Mouse (Mus musculus): Measurements from ENCODE around the gene Depdc7. TPM values are rescaled to one million over a fixed set of nuclear protein-coding genes. Genes with fewer than 3 reads are reported as not detected.

Depdc7 gene
- polyA plus RNA-seq, 1 experiment, result 4.3 TPM

DNA sequence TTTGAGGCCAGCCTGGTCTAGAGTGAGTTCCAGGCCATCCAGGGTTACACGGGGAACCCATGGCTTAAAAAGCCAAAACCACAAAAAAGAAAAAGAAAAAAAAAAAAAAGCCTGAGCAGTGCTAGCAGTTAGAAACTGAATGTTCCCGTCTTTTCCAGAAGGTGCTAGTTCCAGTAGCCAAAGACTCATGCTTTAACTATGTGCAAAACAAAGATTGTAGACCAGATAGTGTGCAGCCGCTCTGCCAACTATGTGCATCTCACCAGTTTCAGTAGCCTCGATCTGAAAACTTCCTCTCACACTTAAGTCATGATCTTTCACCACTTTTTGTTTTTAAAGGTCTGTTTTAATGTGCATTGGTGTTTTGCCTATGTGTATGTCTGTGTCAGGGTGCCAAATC is 24.9 kb downstream of the Depdc7 start:
- no peak overlapping the region for H3K4me2 ChIP-seq (ENCODE audit: low read depth)
- H3K79me2 ChIP-seq (ENCODE audit: control insufficient read depth, insufficient read depth), result no peaks in the 10 kb centered on the region
- H3K36me3 ChIP-seq (ENCODE audit: control insufficient read depth, insufficient read depth), result no peaks in the 10 kb centered on the region
- TF ChIP-seq POLR2AphosphoS2 (IDR thresholded peaks at IDR 0.05; ENCODE audit: insufficient read length, low read depth) (no peak), TCF3 (IDR thresholded peaks at IDR 0.05; ENCODE audit: insufficient read length, low read depth) (no peak), MYOG (IDR thresholded peaks at IDR 0.05; ENCODE audit: control insufficient read depth in 1 of 3, insufficient read depth in 1 of 3, insufficient read length in 2 of 3, low read depth in 2 of 3) (no peak), REST (IDR thresholded peaks at IDR 0.05; ENCODE audit: insufficient read depth, insufficient read length) (no peak), E2F4 (IDR thresholded peaks at IDR 0.05; ENCODE audit: insufficient read depth) (no peak), USF1 (IDR thresholded peaks at IDR 0.05; ENCODE audit: low read depth) (no peak), SRF (IDR thresholded peaks at IDR 0.05; ENCODE audit: control insufficient read depth, insufficient read length, low read depth) (no peak), POLR2A (IDR thresholded peaks at IDR 0.05; ENCODE audit: insufficient read length, low read depth) (no peak), TCF12 (IDR thresholded peaks at IDR 0.05; ENCODE audit: insufficient read depth, poor library complexity, severe bottlenecking) (no peak), MAX (IDR thresholded peaks at IDR 0.05; ENCODE audit: low read depth) (no peak), CEBPB (IDR thresholded peaks at IDR 0.05; ENCODE audit: insufficient read depth, poor library complexity, severe bottlenecking) (no peak), MYOD1 (IDR thresholded peaks at IDR 0.05; ENCODE audit: control insufficient read depth in 1 of 3, insufficient read length in 2 of 3, low read depth in 2 of 3) (no peak)
- no peak overlapping the region for H3K4me3 ChIP-seq
- no peaks in the 10 kb centered on the region for H3K27me3 ChIP-seq (ENCODE audit: control insufficient read depth, insufficient read depth, insufficient read length)
- no peak overlapping the region for H3ac ChIP-seq (ENCODE audit: control insufficient read depth, insufficient read length)

GRCm38 (mm10) chr2:104717231-104717735 is 25.4 kb downstream of the Depdc7 start:
- H3K4me2 ChIP-seq (ENCODE audit: low read depth), result no peak overlapping the region
- no peaks in the 10 kb centered on the region for H3K36me3 ChIP-seq (ENCODE audit: control insufficient read depth, insufficient read depth)
- no peak for TF ChIP-seq POLR2A (IDR thresholded peaks at IDR 0.05; ENCODE audit: insufficient read length, low read depth)
- TF ChIP-seq CEBPB (IDR thresholded peaks at IDR 0.05; ENCODE audit: insufficient read depth, poor library complexity, severe bottlenecking), result no peak
- TF ChIP-seq POLR2AphosphoS2 (IDR thresholded peaks at IDR 0.05; ENCODE audit: insufficient read length, low read depth), result no peak
- no peak for TF ChIP-seq MAX (IDR thresholded peaks at IDR 0.05; ENCODE audit: low read depth)
- no peak for TF ChIP-seq SRF (IDR thresholded peaks at IDR 0.05; ENCODE audit: control insufficient read depth, insufficient read length, low read depth)
- TF ChIP-seq REST (IDR thresholded peaks at IDR 0.05; ENCODE audit: insufficient read depth, insufficient read length), result no peak
- TF ChIP-seq E2F4 (IDR thresholded peaks at IDR 0.05; ENCODE audit: insufficient read depth), result no peak
- no peak for TF ChIP-seq MYOD1 (IDR thresholded peaks at IDR 0.05; ENCODE audit: control insufficient read depth in 1 of 3, insufficient read length in 2 of 3, low read depth in 2 of 3)
- no peak for TF ChIP-seq USF1 (IDR thresholded peaks at IDR 0.05; ENCODE audit: low read depth)
- no peak for TF ChIP-seq TCF3 (IDR thresholded peaks at IDR 0.05; ENCODE audit: insufficient read length, low read depth)
- no peak for TF ChIP-seq TCF12 (IDR thresholded peaks at IDR 0.05; ENCODE audit: insufficient read depth, poor library complexity, severe bottlenecking)
- no peak for TF ChIP-seq MYOG (IDR thresholded peaks at IDR 0.05; ENCODE audit: control insufficient read depth in 1 of 3, insufficient read depth in 1 of 3, insufficient read length in 2 of 3, low read depth in 2 of 3)
- H3ac ChIP-seq (ENCODE audit: control insufficient read depth, insufficient read length), result no peak overlapping the region
- H3K79me2 ChIP-seq (ENCODE audit: control insufficient read depth, insufficient read depth), result no peaks in the 10 kb centered on the region
- no peak overlapping the region for H3K4me3 ChIP-seq
- H3K27me3 ChIP-seq (ENCODE audit: control insufficient read depth, insufficient read depth, insufficient read length), result no peaks in the 10 kb centered on the region

- no peaks in the 10 kb centered on the region for H3K79me2 ChIP-seq (ENCODE audit: control insufficient read depth, insufficient read depth)
- H3K4me2 ChIP-seq (ENCODE audit: low read depth), result no peak within 1 kb of the TSS
- TF ChIP-seq TCF12 (IDR thresholded peaks at IDR 0.05; ENCODE audit: insufficient read depth, poor library complexity, severe bottlenecking), result no peak
- no peak for TF ChIP-seq MYOD1 (IDR thresholded peaks at IDR 0.05; ENCODE audit: control insufficient read depth in 1 of 3, insufficient read length in 2 of 3, low read depth in 2 of 3)
- TF ChIP-seq REST (IDR thresholded peaks at IDR 0.05; ENCODE audit: insufficient read depth, insufficient read length), result no peak
- TF ChIP-seq CEBPB (IDR thresholded peaks at IDR 0.05; ENCODE audit: insufficient read depth, poor library complexity, severe bottlenecking), result no peak
- TF ChIP-seq MAX (IDR thresholded peaks at IDR 0.05; ENCODE audit: low read depth), result no peak
- TF ChIP-seq POLR2A (IDR thresholded peaks at IDR 0.05; ENCODE audit: insufficient read length, low read depth), result no peak
- TF ChIP-seq TCF3 (IDR thresholded peaks at IDR 0.05; ENCODE audit: insufficient read length, low read depth), result no peak
- TF ChIP-seq POLR2AphosphoS2 (IDR thresholded peaks at IDR 0.05; ENCODE audit: insufficient read length, low read depth), result no peak
- no peak for TF ChIP-seq E2F4 (IDR thresholded peaks at IDR 0.05; ENCODE audit: insufficient read depth)
- TF ChIP-seq USF1 (IDR thresholded peaks at IDR 0.05; ENCODE audit: low read depth), result no peak
- TF ChIP-seq MYOG (IDR thresholded peaks at IDR 0.05; ENCODE audit: control insufficient read depth in 1 of 3, insufficient read depth in 1 of 3, insufficient read length in 2 of 3, low read depth in 2 of 3), result no peak
- TF ChIP-seq SRF (IDR thresholded peaks at IDR 0.05; ENCODE audit: control insufficient read depth, insufficient read length, low read depth), result no peak
- no peak within 1 kb of the TSS for H3K4me3 ChIP-seq
- H3K27me3 ChIP-seq (ENCODE audit: control insufficient read depth, insufficient read depth, insufficient read length), result no peaks in the 10 kb centered on the region
- no peak within 1 kb of the TSS for H3ac ChIP-seq (ENCODE audit: control insufficient read depth, insufficient read length)
- H3K36me3 ChIP-seq (ENCODE audit: control insufficient read depth, insufficient read depth), result no peaks in the 10 kb centered on the region
Observed at GRCm38 (mm10) chr2:104716279-104716678, 26.4 kb downstream of the Depdc7 start, which contains the start of gene Pin1rt1. Gene Pin1rt1, minus strand, starts transcription at chr2:104716379.

DNA sequence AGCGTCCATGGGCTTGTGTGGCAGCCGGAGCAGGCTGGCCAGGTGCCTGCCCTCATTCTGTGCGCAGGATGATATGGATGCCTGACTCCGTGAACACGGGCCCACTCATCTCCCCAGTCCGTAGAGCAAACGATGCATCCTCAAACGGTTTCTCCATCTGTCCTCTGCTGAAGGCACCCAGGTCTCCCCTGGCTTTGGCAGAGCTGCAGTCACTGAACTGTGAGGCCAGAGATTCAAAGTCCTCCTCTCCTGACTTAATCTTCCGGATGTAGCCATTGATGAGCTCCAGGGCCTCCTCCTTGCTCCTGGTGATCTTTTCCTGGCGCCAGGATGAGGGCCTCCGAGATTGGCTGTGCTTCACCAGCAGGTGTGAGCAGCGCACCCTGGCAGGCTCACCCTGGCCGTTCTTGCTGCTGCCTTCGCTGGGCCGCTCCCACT is 28.4 kb downstream of the Depdc7 start:
- no peak overlapping the region for H3ac ChIP-seq (ENCODE audit: control insufficient read depth, insufficient read length)
- no peaks in the 10 kb centered on the region for H3K36me3 ChIP-seq (ENCODE audit: control insufficient read depth, insufficient read depth)
- no peak for TF ChIP-seq MAX (IDR thresholded peaks at IDR 0.05; ENCODE audit: low read depth)
- no peak for TF ChIP-seq REST (IDR thresholded peaks at IDR 0.05; ENCODE audit: insufficient read depth, insufficient read length)
- no peak for TF ChIP-seq USF1 (IDR thresholded peaks at IDR 0.05; ENCODE audit: low read depth)
- TF ChIP-seq E2F4 (IDR thresholded peaks at IDR 0.05; ENCODE audit: insufficient read depth), result no peak
- TF ChIP-seq CEBPB (IDR thresholded peaks at IDR 0.05; ENCODE audit: insufficient read depth, poor library complexity, severe bottlenecking), result no peak
- TF ChIP-seq POLR2A (IDR thresholded peaks at IDR 0.05; ENCODE audit: insufficient read length, low read depth), result no peak
- TF ChIP-seq MYOD1 (IDR thresholded peaks at IDR 0.05; ENCODE audit: control insufficient read depth in 1 of 3, insufficient read length in 2 of 3, low read depth in 2 of 3), result no peak
- TF ChIP-seq TCF3 (IDR thresholded peaks at IDR 0.05; ENCODE audit: insufficient read length, low read depth), result no peak
- no peak for TF ChIP-seq TCF12 (IDR thresholded peaks at IDR 0.05; ENCODE audit: insufficient read depth, poor library complexity, severe bottlenecking)
- no peak for TF ChIP-seq MYOG (IDR thresholded peaks at IDR 0.05; ENCODE audit: control insufficient read depth in 1 of 3, insufficient read depth in 1 of 3, insufficient read length in 2 of 3, low read depth in 2 of 3)
- TF ChIP-seq POLR2AphosphoS2 (IDR thresholded peaks at IDR 0.05; ENCODE audit: insufficient read length, low read depth), result no peak
- no peak for TF ChIP-seq SRF (IDR thresholded peaks at IDR 0.05; ENCODE audit: control insufficient read depth, insufficient read length, low read depth)
- H3K4me2 ChIP-seq (ENCODE audit: low read depth), result no peak overlapping the region
- no peak overlapping the region for H3K4me3 ChIP-seq
- no peaks in the 10 kb centered on the region for H3K27me3 ChIP-seq (ENCODE audit: control insufficient read depth, insufficient read depth, insufficient read length)
- no peaks in the 10 kb centered on the region for H3K79me2 ChIP-seq (ENCODE audit: control insufficient read depth, insufficient read depth)

Data from myocyte (in vitro differentiated cells).